Mouse (Mus musculus) heart, postnatal 0 days (tissue): ENCODE results near the gene Arid1a.

Experiments
- CTCF ChIP-seq: IDR thresholded peaks from 2 replicates; pipeline ENCODE4 v1.5.1; 2016; ENCODE audit warnings: antibody characterized with exemption, control low read depth, low read depth
- EP300 ChIP-seq: IDR thresholded peaks from 2 replicates; pipeline ENCODE4 v1.6.1; 2016; ENCODE audit warnings: antibody characterized with exemption, low read depth

- no peak for TF ChIP-seq CTCF
- TF ChIP-seq EP300: no peak
Observed at GRCm38 (mm10) chr4:133662421-133662820, 94.1 kb downstream of the Arid1a start.
